ENCODE assay signal across 32 mouse cellular contexts in genomic region chr4:117068035-117068434, GRCm38 (mm10). TPM values are rescaled to one million over a fixed set of nuclear protein-coding genes. Genes with fewer than 3 reads are reported as not detected.
"Had no signal": no experiment of that assay in that cellular context is flagged by ENCODE, and none has a peak within 500 bp of the region (broad histone marks: within the 10 kb centered on the region; RNA-seq: fewer than 3 reads in every experiment).

No protein-coding gene starts in this region.

- H3K27ac ChIP-seq: heart, embryonic 10.5 days; hindbrain, embryonic 13.5 days; hindbrain, embryonic 15.5 days; hindbrain, postnatal 0 days; kidney, embryonic 15.5 days; kidney, postnatal 0 days; limb, embryonic 13.5 days; limb, embryonic 15.5 days had no signal

- H3K9me3 ChIP-seq: heart, embryonic 10.5 days; heart, embryonic 12.5 days; hindbrain, embryonic 13.5 days; hindbrain, embryonic 15.5 days; kidney, embryonic 15.5 days; limb, embryonic 13.5 days; limb, embryonic 15.5 days had no signal

- H3K4me1 ChIP-seq: heart, embryonic 10.5 days; heart, embryonic 12.5 days; hindbrain, embryonic 13.5 days; hindbrain, embryonic 15.5 days; kidney, embryonic 15.5 days; limb, embryonic 13.5 days; limb, embryonic 15.5 days had no signal

- ATAC-seq: hindbrain, postnatal 0 days; intestine, embryonic 16.5 days had no signal

- H3K27me3 ChIP-seq: heart, embryonic 12.5 days; hindbrain, embryonic 13.5 days; hindbrain, embryonic 15.5 days; kidney, embryonic 15.5 days; limb, embryonic 13.5 days; limb, embryonic 15.5 days had no signal

- H3K4me3 ChIP-seq: heart, embryonic 10.5 days; heart, embryonic 12.5 days; hindbrain, embryonic 13.5 days; hindbrain, embryonic 15.5 days; kidney, embryonic 15.5 days; limb, embryonic 13.5 days; limb, embryonic 15.5 days had no signal

- H3K4me2 ChIP-seq: heart, embryonic 12.5 days; hindbrain, embryonic 13.5 days; hindbrain, embryonic 15.5 days; kidney, embryonic 15.5 days; limb, embryonic 13.5 days; limb, embryonic 15.5 days had no signal

- DNase-seq: gastrocnemius, postnatal 14 days; gastrocnemius, postnatal 36 days; heart, adult 18-20 months; heart, postnatal 10 days; heart, postnatal 36 days; kidney, adult 11 months; kidney, adult 2 months; kidney, adult 9 months; kidney, postnatal 14 days; kidney, postnatal 36 days; layer of hippocampus, adult 9-11 months; layer of hippocampus, postnatal 36 days; left cerebral cortex, postnatal 4 days had no signal

- H3K9ac ChIP-seq: heart, embryonic 12.5 days; hindbrain, embryonic 13.5 days; hindbrain, embryonic 15.5 days; kidney, embryonic 15.5 days; limb, embryonic 13.5 days; limb, embryonic 15.5 days had no signal

RNA-seq across cellular contexts. Expression of gene Ptch2, which starts 27.8 kb away (rescaled TPM):
- total RNA-seq: hematopoietic stem cell, adult 5-6 weeks had no signal

RNA-seq across cellular contexts. Expression of gene Tctex1d4, which starts 58.6 kb away (rescaled TPM):
- total RNA-seq: gastrocnemius, adult 8-10 months; gastrocnemius, postnatal 14 days; gastrocnemius, postnatal 36 days; granulocyte monocyte progenitor cell, adult 5-6 weeks; heart, postnatal 36 days; hematopoietic stem cell, adult 5-6 weeks; layer of hippocampus, postnatal 36 days; left cerebral cortex, adult 8-10 months; left cerebral cortex, postnatal 25 days; liver, adult 2 months had no signal
- polyA plus RNA-seq: heart, embryonic 10.5 days; heart, embryonic 12.5 days; heart, embryonic 14.5 days; intestine, embryonic 14.5 days; intestine, embryonic 16.5 days; kidney, embryonic 15.5 days; limb, embryonic 11.5 days; limb, embryonic 13.5 days; limb, embryonic 15.5 days had no signal
